Mouse (Mus musculus): ENCODE measurements around the gene Mkrn2os. TPM values are rescaled to one million over a fixed set of nuclear protein-coding genes. Genes with fewer than 3 reads are reported as not detected.

Mkrn2os gene
- total RNA-seq, 2 experiments from 2014 or later, result not detected

GRCm38 (mm10) chr6:115583430-115584125 is 8.8 kb downstream of the Mkrn2os start:
- no peak for DNase-seq (ENCODE audit: extremely low spot score in 1 of 2, low spot score in 1 of 2)

GRCm38 (mm10) chr6:115582328-115583115 is 9.9 kb downstream of the Mkrn2os start:
- no peak for DNase-seq (ENCODE audit: extremely low spot score in 1 of 2, low spot score in 1 of 2)

DNA sequence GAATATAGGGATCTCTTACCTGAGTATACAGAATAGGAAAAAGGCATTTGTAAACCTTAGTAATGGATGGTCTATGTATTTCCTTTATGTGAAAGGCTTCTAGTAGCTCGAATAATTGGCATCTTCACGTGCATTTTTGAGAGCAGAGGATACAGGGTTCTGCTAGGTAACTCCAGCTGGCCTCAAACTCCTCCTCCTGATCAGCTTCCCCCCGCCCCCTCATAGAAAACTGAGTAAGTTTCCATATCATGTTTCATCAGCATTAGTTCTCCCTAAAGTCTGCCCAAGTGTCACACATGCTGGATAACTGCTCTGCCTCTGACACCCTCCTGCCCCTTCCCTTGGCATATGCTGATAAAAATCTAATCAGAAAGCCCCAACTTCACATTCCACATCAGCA is 11.6 kb downstream of the Mkrn2os start:
- no peak for DNase-seq (ENCODE audit: extremely low spot score in 1 of 2, low spot score in 1 of 2)

DNA sequence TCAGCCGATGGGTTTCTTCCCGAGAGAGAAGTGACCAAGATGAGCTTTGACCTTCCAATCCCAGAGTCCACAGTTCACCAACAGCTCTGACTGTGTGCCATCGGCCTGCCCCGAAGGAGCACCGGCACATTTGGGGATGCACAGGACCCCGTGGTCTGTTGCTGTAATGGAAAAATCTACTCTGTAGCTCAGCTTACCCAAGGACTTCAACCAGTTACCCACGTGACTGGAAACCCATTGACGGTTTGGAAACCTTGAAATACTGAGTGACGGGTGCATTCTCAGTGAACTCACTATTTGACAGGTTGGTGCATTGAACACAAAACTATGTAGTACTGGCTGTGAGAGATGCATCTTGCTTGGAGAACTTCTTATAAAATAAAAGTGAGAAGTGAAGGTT is 14.4 kb downstream of the Mkrn2os start:
- DNase-seq (ENCODE audit: extremely low spot score in 1 of 2, low spot score in 1 of 2), result no peak

- DNase-seq (ENCODE audit: extremely low spot score in 1 of 2, low spot score in 1 of 2), result no peak
Measured at GRCm38 (mm10) chr6:115577407-115577806, 15.0 kb downstream of the Mkrn2os start.

GRCm38 (mm10) chr6:115574171-115574570 is 18.2 kb downstream of the Mkrn2os start:
- DNase-seq (ENCODE audit: extremely low spot score in 1 of 2, low spot score in 1 of 2), result no peak

- DNase-seq (ENCODE audit: extremely low spot score in 1 of 2, low spot score in 1 of 2), result no peak
Measured at GRCm38 (mm10) chr6:115565479-115566045, 26.8 kb downstream of the Mkrn2os start.

DNA sequence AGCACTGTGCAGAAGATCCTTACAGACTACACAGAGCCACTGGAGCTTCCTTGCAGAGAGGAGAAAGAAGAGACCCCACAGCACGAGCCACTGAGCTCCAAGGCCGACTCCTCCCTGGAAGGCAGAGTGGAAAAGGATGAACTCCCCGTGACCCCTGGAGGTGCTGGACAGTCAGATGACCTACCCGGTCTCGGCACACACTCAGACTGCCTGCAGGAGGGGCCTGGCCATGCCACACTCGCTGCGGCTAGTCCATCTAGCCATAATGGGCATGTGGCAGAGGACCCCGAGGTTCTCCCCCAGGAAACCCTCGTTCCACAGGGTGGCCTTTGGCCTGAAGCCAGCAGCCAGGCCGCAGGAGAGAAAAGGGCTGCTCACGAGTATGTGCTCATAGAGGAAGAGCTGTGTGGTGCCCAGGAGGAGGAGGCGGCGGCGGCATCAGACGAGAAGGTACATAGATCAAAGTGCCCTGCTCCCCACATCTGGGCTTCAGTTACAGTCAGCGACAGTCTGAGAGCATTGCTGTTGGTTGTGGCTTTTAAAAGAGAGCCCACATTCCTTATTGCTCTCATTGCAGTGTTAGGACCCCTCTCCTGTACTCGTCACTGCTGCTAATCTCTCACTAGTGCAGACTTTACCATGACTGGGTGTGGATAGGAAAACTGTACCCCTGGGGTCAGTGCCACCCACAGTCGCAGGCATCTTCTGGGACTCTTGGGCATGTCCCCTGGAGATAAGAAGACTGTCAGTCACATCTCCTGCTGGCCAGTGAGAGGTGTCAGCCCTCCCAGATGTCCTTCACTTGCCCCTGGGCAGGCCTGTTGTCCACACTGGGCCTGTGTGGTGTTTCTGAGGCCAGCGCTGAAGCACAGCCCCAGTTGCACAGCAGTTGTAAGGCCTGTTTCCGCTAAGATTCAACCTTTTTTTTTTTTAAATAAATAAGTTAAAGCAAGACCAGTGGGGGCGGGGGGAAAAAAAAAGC is 32.4 kb downstream of the Mkrn2os start:
- DNase-seq (ENCODE audit: extremely low spot score in 1 of 2, low spot score in 1 of 2), result no peak

- no peak for DNase-seq (ENCODE audit: extremely low spot score in 1 of 2, low spot score in 1 of 2)
Measured at GRCm38 (mm10) chr6:115558176-115558575, 34.2 kb downstream of the Mkrn2os start.

GRCm38 (mm10) chr6:115555485-115555884 is 36.9 kb downstream of the Mkrn2os start:
- no peak for DNase-seq (ENCODE audit: extremely low spot score in 1 of 2, low spot score in 1 of 2)

- DNase-seq (ENCODE audit: extremely low spot score in 1 of 2, low spot score in 1 of 2), result peak in 1 of 2 experiments; percentile 49
Measured at GRCm38 (mm10) chr6:115546276-115546675, 46.1 kb downstream of the Mkrn2os start.

DNA sequence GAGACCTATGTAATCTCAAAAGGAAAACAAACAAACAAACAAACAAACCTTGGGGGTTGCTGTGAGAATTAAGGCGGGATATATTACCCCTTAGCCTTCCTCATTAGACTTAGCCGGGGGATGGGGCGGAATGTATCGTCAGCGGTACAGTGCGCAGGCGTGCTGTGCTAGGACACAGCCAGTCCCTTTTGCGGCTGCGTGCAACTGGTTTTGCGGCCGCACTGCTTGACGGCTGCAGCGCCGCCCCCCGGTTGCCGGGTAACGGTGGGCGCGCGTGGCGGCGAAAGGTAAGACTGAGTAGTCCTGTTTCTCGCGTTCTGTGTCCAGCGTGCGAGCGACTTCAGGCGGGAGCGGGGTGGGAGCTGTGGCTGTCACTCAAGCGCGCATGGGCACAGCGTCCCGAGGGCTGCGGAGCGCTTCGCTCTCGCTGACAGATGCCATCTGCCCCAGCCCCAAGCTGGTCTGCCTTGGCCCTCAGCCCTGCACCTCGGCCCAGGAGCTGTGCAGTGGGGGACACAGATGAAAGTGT is 47.9 kb downstream of the Mkrn2os start, which contains the start of gene Tsen2:
Gene Tsen2 (plus strand): TSS at position 223 of the 529 bp plus-strand sequence.
- peak; percentile 93 to 94 for DNase-seq (ENCODE audit: extremely low spot score in 1 of 2, low spot score in 1 of 2)

- no peak for DNase-seq (ENCODE audit: extremely low spot score in 1 of 2, low spot score in 1 of 2)
Measured at GRCm38 (mm10) chr6:115542341-115542740, 50.0 kb downstream of the Mkrn2os start.

- no peak for DNase-seq (ENCODE audit: extremely low spot score in 1 of 2, low spot score in 1 of 2)
Measured at GRCm38 (mm10) chr6:115541676-115542275, 50.6 kb downstream of the Mkrn2os start.

GRCm38 (mm10) chr6:115538645-115539429 is 53.5 kb downstream of the Mkrn2os start:
- peak; percentile 71 to 84 for DNase-seq (ENCODE audit: extremely low spot score in 1 of 2, low spot score in 1 of 2)

GRCm38 (mm10) chr6:115536169-115536568 is 56.2 kb downstream of the Mkrn2os start:
- no peak for DNase-seq (ENCODE audit: extremely low spot score in 1 of 2, low spot score in 1 of 2)

- DNase-seq (ENCODE audit: extremely low spot score in 1 of 2, low spot score in 1 of 2), result no peak
Measured at GRCm38 (mm10) chr6:115534617-115535016, 57.8 kb downstream of the Mkrn2os start.
